14 mouse cellular contexts compared by ENCODE assay signal in genomic region chr15:56023862-56024484, GRCm38 (mm10).
"Had no signal": no experiment of that assay in that cellular context is flagged by ENCODE, and none has a peak within 500 bp of the region (broad histone marks: within the 10 kb centered on the region; RNA-seq: fewer than 3 reads in every experiment).

No protein-coding gene starts in this region.

- H3K4me2 ChIP-seq: limb, embryonic 15.5 days; liver, embryonic 12.5 days; lung, embryonic 15.5 days; neural tube, embryonic 13.5 days; stomach, embryonic 15.5 days had no signal

- DNase-seq: kidney, adult 11 months; kidney, adult 9 months; kidney, postnatal 36 days; layer of hippocampus, adult 9-11 months; layer of hippocampus, postnatal 36 days; right cerebral cortex, postnatal 14 days; thymus, adult 2 months; thymus, postnatal 36 days had no signal

- H3K27me3 ChIP-seq: limb, embryonic 15.5 days; liver, embryonic 12.5 days; lung, embryonic 15.5 days; stomach, embryonic 15.5 days had no signal

- H3K27ac ChIP-seq: kidney, postnatal 0 days; limb, embryonic 15.5 days; liver, embryonic 12.5 days; lung, embryonic 15.5 days; neural tube, embryonic 13.5 days; stomach, embryonic 15.5 days had no signal

- H3K9me3 ChIP-seq: limb, embryonic 15.5 days; liver, embryonic 12.5 days; lung, embryonic 15.5 days; neural tube, embryonic 13.5 days; stomach, embryonic 15.5 days had no signal

- H3K36me3 ChIP-seq: limb, embryonic 15.5 days; liver, embryonic 12.5 days; lung, embryonic 15.5 days; neural tube, embryonic 13.5 days; stomach, embryonic 15.5 days had no signal

- ATAC-seq: liver, embryonic 12.5 days had no signal

- H3K9ac ChIP-seq: limb, embryonic 15.5 days; liver, embryonic 12.5 days; lung, embryonic 15.5 days; neural tube, embryonic 13.5 days; stomach, embryonic 15.5 days had no signal

- H3K4me1 ChIP-seq: limb, embryonic 15.5 days; liver, embryonic 12.5 days; lung, embryonic 15.5 days; stomach, embryonic 15.5 days had no signal

- H3K4me3 ChIP-seq: limb, embryonic 15.5 days; liver, embryonic 12.5 days; lung, embryonic 15.5 days; neural tube, embryonic 13.5 days; stomach, embryonic 15.5 days had no signal
